Mouse (Mus musculus) small intestine, adult 2 months (tissue): ENCODE data around the gene Eml6.

Experiments used
- CTCF ChIP-seq: fragments of 200-500 bp; IDR thresholded peaks from 2 replicates; pipeline ENCODE4 v1.5.1; 2012; ENCODE audit warnings: low read depth, mild to moderate bottlenecking, control low read depth, inconsistent platforms, low read length, moderate library complexity, mixed read lengths; ENCODE audit not compliant: insufficient replicate concordance, insufficient read length; ENCODE audit errors: extremely low read depth
- POLR2A ChIP-seq: fragments of 200-500 bp; IDR thresholded peaks from 2 replicates; pipeline ENCODE4 v1.6.1; 2012; ENCODE audit warnings: low read depth, mild to moderate bottlenecking, control low read depth, inconsistent platforms, low read length, moderate library complexity

- TF ChIP-seq CTCF (no peak), POLR2A (no peak)
Observed at GRCm38 (mm10) chr11:29694754-29695153, 331.1 kb downstream of the Eml6 start.
